Mouse (Mus musculus) embryonic facial prominence, embryonic 10.5 days (tissue): ENCODE data around the gene Agpat4. TPM values are rescaled to one million over a fixed set of nuclear protein-coding genes. Genes with fewer than 3 reads are reported as not detected.

Source experiments
- DNase-seq: peaks from one replicate; pipeline ENCODE4 v3.0.0-alpha.2; 2017; ENCODE audit warnings: low spot score
- H3K27ac ChIP-seq: fragments of 300-500 bp; sonication (generic); replicated peaks from 2 replicates; pipeline ENCODE4 v1.5.1; 2016; ENCODE audit warnings: mild to moderate bottlenecking
- H3K27me3 ChIP-seq: fragments of 300-500 bp; sonication (generic); replicated peaks from 2 replicates; pipeline ENCODE4 v1.6.1; 2016; ENCODE audit warnings: low read depth, mild to moderate bottlenecking; ENCODE audit not compliant: poor library complexity, severe bottlenecking
- H3K36me3 ChIP-seq: fragments of 300-500 bp; sonication (generic); replicated peaks from 2 replicates; pipeline ENCODE4 v1.6.1; 2016; ENCODE audit warnings: mild to moderate bottlenecking, moderate library complexity
- H3K4me1 ChIP-seq: fragments of 300-500 bp; sonication (generic); 2 replicates; pipeline ENCODE4 v1.6.1; 2016
- H3K4me3 ChIP-seq: fragments of 300-500 bp; sonication (generic); 2 replicates; pipeline ENCODE4 v1.5.1; 2016; ENCODE audit warnings: mild to moderate bottlenecking, moderate library complexity
- H3K9me3 ChIP-seq: fragments of 300-500 bp; sonication (generic); 2 replicates; pipeline ENCODE4 v1.6.1; 2016; ENCODE audit warnings: mild to moderate bottlenecking
- WGBS: fragments of 180-500 bp; shearing (Covaris S2); methylation state at CpG from one replicate; pipeline ENCODE4 v1.1.7; 2016; 5-methylcytosine and 5-hydroxymethylcytosine counted together
- polyA plus RNA-seq: library from polyadenylated mRNA; unstranded; fragments of >200 nt; fragmentation: Nextera tagmentation; extraction: Ambion mirVana; gene quantifications from 2 replicates; pipeline ENCODE4 v1.2.1, GENCODE M21; 2016

Agpat4 gene
- polyA plus RNA-seq, 1 experiment from 2014 or later: 41.3 TPM

DNA sequence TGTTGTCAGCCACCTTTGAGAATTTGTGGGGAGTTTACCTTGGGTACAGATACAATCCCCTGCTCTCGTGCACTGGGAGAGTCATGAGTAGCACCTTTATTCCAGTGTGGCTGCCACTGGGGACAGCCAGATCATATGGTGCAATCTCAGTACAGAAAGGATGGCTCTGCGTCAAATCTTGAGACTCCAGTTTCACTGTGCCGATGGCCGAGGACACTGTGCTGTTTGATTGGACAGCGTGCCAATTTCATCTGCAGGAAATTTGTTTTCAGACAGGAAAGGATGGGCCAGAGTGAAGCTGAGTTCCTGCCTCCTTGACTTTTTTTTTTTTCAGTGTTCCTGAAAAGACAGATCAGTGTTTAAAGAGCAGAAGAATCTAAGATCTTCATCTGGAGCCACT, 12.7 kb downstream of the Agpat4 start:
- peaks cover 85% of the 10 kb centered on the region for H3K36me3 ChIP-seq

DNA sequence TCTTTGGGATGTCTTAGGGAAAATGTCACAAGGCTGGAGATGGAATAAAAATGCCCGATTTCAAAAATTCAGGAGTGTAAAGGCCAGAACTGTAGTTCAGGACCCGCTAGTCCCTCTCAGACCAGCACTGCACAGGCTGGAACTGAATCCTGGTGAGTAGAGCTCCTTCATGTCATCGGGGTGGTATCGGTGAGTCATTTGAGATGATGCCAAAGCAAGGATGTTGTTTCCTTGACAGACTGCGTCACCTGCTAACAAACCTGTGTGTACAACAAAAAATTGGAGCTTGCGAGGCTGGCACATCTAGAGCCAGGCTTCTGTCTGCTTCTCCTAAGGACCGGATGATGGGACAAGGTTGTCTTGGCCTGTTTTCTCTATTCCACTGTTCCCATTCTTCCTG, 13.1 kb downstream of the Agpat4 start:
- Histone ChIP-seq H3K27me3 (no peaks in the 10 kb centered on the region), H3K36me3 (peaks cover 81% of the 10 kb centered on the region), H3K27ac (no peak overlapping the region), H3K4me1 (peaks cover 16% of the 10 kb centered on the region), H3K9me3 (no peaks in the 10 kb centered on the region), H3K4me3 (no peak overlapping the region)
- WGBS: 93% methylated on average over 7 of the region's 7 CpGs
- no peak for DNase-seq

More for the DNA sequence above, 12.7 kb downstream of the Agpat4 start:
- H3K4me3 ChIP-seq: no peak overlapping the region
- H3K27ac ChIP-seq: no peak overlapping the region
- DNase-seq: no peak
- H3K9me3 ChIP-seq: no peaks in the 10 kb centered on the region
- H3K4me1 ChIP-seq: peaks cover 16% of the 10 kb centered on the region
- no peaks in the 10 kb centered on the region for H3K27me3 ChIP-seq
- 86% methylated on average over 5 of the region's 5 CpGs for WGBS

DNA sequence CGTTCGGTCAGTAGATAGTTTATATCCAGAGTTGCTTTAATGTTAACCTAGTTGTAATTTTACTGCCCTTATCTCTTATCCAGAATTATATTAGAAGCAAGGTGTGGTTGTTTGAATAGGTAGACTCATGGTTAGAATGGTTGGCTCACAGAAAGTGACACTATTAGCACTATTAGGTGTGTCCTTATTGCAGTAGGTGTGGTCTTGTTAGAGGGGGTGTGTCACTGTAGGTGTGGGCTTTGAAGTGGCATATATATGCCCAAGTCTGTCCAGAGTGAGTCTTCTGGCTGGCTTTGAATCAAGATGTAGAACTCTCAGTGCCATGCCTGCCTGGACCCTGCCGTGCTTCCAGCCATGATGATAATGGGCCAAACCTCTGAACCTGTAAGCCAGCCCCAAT, 14.4 kb downstream of the Agpat4 start:
- H3K27me3 ChIP-seq: no peaks in the 10 kb centered on the region
- peaks cover 67% of the 10 kb centered on the region for H3K36me3 ChIP-seq
- H3K9me3 ChIP-seq: no peaks in the 10 kb centered on the region
- WGBS: 98% methylated on average over 3 of the region's 3 CpGs
- no peak overlapping the region for H3K27ac ChIP-seq
- H3K4me3 ChIP-seq: no peak overlapping the region
- H3K4me1 ChIP-seq: peaks cover 13% of the 10 kb centered on the region
- no peak for DNase-seq

DNA sequence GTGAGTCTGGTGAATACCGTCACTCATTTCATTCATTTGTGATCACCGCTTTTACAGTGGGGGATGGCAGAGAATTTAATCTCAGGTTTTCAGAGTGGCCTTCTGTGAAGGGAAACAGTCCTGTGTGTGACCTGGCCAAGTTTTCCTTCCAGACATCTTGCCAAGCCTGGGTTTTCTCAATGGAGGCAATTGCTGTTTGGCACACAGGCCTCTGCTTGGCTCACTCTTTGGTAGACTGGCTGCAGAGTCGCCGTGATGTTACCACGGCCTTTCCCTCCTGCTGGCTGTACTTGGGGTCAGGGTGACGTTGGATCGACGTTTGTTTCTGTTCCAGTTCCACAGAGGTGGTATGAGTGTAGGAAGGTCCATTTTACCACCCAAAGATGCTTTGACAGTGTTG, 15.5 kb downstream of the Agpat4 start:
- H3K4me3 ChIP-seq: no peak overlapping the region
- no peak overlapping the region for H3K27ac ChIP-seq
- peaks cover 63% of the 10 kb centered on the region for H3K36me3 ChIP-seq
- H3K9me3 ChIP-seq: no peaks in the 10 kb centered on the region
- H3K4me1 ChIP-seq: peaks cover 5% of the 10 kb centered on the region
- no peaks in the 10 kb centered on the region for H3K27me3 ChIP-seq
- no peak for DNase-seq
- 94% methylated on average over 8 of the region's 8 CpGs for WGBS

DNA sequence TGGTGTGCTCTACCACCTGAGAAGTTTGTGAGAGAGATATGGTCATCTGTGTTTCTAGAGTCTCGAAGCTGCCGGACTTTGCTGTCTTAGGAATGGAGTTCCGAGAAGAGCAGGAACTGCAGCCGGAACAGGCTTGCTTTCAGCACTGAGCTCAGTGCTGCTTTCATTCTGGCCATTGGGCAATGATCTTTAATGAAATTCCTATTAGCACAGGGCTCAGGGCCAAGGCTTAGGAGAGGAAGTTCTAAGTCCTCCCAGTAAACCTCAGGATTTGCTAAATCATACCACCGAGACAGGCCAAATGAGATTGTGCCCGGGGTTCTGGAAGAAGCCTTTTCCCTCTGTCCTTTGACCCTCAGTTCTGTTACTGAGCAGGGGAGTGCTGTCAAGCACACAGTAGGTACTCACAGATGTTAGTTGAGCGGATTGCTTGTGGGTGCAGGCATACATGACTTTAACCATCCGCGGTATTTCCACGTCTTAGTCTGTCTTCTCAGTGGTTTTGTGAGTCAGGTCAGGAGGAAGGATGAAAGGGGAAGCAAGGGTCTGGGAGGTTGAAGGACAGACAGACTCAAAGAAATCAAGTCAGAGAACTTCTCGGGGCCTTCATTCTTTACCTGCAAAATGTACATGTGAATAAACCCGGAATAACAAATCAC, 16.6 kb downstream of the Agpat4 start:
- Histone ChIP-seq H3K4me3 (no peak overlapping the region), H3K4me1 (no peaks in the 10 kb centered on the region), H3K9me3 (no peaks in the 10 kb centered on the region), H3K36me3 (peaks cover 68% of the 10 kb centered on the region), H3K27me3 (no peaks in the 10 kb centered on the region), H3K27ac (no peak overlapping the region)
- DNase-seq: no peak
- WGBS: 95% methylated on average over 12 of the region's 12 CpGs

- H3K27ac ChIP-seq: no peak overlapping the region
- 94% methylated on average over 6 of the region's 6 CpGs for WGBS
- H3K9me3 ChIP-seq: 0 out of 2 replicates have a peak, but pooled peaks cover 3% of the 10 kb centered on the region
- H3K4me3 ChIP-seq: no peak overlapping the region
- H3K27me3 ChIP-seq: no peaks in the 10 kb centered on the region
- H3K36me3 ChIP-seq: peaks cover 62% of the 10 kb centered on the region
- DNase-seq: no peak
- no peaks in the 10 kb centered on the region for H3K4me1 ChIP-seq
Observed at GRCm38 (mm10) chr17:12138355-12138754, 19.9 kb downstream of the Agpat4 start.

DNA sequence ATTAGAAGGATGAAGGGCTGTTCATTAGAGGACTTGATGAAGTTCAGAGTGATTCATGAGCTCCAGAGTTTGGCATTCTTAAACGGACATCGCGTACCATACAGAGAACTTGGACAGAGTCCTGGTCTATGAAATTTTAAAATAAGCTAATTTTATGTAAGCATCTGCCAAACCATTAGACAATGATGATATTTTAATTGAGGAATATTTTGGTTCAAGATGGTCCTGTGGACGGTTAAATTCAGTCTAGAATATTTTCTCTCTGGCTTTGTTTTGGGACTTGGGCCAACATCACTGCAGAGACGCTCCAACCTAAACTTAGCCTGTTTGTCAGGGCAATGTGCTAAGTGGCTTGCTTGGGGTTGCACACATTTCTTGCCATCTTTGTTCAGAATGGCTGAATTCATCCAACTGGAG, 25.5 kb downstream of the Agpat4 start:
- H3K36me3 ChIP-seq: peaks cover 49% of the 10 kb centered on the region
- DNase-seq: no peak
- no peaks in the 10 kb centered on the region for H3K27me3 ChIP-seq
- no peak overlapping the region for H3K27ac ChIP-seq
- H3K4me3 ChIP-seq: no peak overlapping the region
- no peaks in the 10 kb centered on the region for H3K4me1 ChIP-seq
- 0 out of 2 replicates have a peak, but pooled peaks cover 3% of the 10 kb centered on the region for H3K9me3 ChIP-seq
- 94% methylated on average over 5 of the region's 5 CpGs for WGBS

- no peak for DNase-seq
- Histone ChIP-seq H3K9me3 (no peaks in the 10 kb centered on the region), H3K36me3 (peaks cover 41% of the 10 kb centered on the region), H3K4me3 (no peak overlapping the region), H3K27ac (no peak overlapping the region), H3K27me3 (no peaks in the 10 kb centered on the region), H3K4me1 (no peaks in the 10 kb centered on the region)
- 93% methylated on average over 5 of the region's 5 CpGs for WGBS
Observed at GRCm38 (mm10) chr17:12146132-12146681, 27.7 kb downstream of the Agpat4 start.

- H3K4me1 ChIP-seq: no peaks in the 10 kb centered on the region
- no peaks in the 10 kb centered on the region for H3K9me3 ChIP-seq
- DNase-seq: no peak
- no peak overlapping the region for H3K4me3 ChIP-seq
- no peak overlapping the region for H3K27ac ChIP-seq
- no peaks in the 10 kb centered on the region for H3K27me3 ChIP-seq
- 92% methylated on average over 4 of the region's 4 CpGs for WGBS
- H3K36me3 ChIP-seq: peaks cover 46% of the 10 kb centered on the region
Observed at GRCm38 (mm10) chr17:12147830-12148229, 29.3 kb downstream of the Agpat4 start.

- no peak overlapping the region for H3K4me3 ChIP-seq
- no peaks in the 10 kb centered on the region for H3K9me3 ChIP-seq
- no peaks in the 10 kb centered on the region for H3K4me1 ChIP-seq
- peaks cover 57% of the 10 kb centered on the region for H3K36me3 ChIP-seq
- H3K27me3 ChIP-seq: no peaks in the 10 kb centered on the region
- no peak for DNase-seq
- 91% methylated on average over 6 of the region's 6 CpGs for WGBS
- no peak overlapping the region for H3K27ac ChIP-seq
Observed at GRCm38 (mm10) chr17:12149232-12149861, 30.8 kb downstream of the Agpat4 start.

GRCm38 (mm10) chr17:12150970-12151369, 32.5 kb downstream of the Agpat4 start:
- Histone ChIP-seq H3K27me3 (no peaks in the 10 kb centered on the region), H3K9me3 (no peaks in the 10 kb centered on the region), H3K4me3 (no peak overlapping the region), H3K4me1 (no peaks in the 10 kb centered on the region), H3K36me3 (peaks cover 67% of the 10 kb centered on the region), H3K27ac (no peak overlapping the region)
- 92% methylated on average over 2 of the region's 2 CpGs for WGBS
- no peak for DNase-seq

GRCm38 (mm10) chr17:12154260-12154659, 35.8 kb downstream of the Agpat4 start:
- no peak for DNase-seq
- H3K4me3 ChIP-seq: no peak overlapping the region
- 76% methylated on average over 2 of the region's 2 CpGs for WGBS
- no peaks in the 10 kb centered on the region for H3K27me3 ChIP-seq
- H3K4me1 ChIP-seq: no peaks in the 10 kb centered on the region
- H3K36me3 ChIP-seq: peaks cover 72% of the 10 kb centered on the region
- no peak overlapping the region for H3K27ac ChIP-seq
- H3K9me3 ChIP-seq: no peaks in the 10 kb centered on the region

DNA sequence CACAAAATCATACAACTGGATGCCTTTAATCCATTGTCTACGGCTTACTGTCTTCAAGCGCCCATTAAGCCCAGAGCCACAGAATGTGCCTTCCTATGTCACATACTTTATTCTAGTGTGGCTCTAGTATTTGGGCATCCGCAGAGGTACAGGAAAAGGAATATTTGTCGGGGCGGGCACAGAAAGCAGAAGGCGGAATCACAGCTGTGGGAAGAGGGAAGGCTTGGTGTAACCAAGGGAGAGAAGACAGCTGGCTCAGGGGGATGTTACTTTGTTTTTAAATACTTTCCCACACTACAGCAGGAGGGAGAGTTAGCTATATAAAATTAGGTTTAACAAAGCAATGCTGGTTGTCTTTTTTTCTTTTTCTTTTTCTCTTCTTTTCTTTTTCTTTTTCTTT, 36.7 kb downstream of the Agpat4 start:
- Histone ChIP-seq H3K4me3 (no peak overlapping the region), H3K4me1 (no peaks in the 10 kb centered on the region), H3K9me3 (no peaks in the 10 kb centered on the region), H3K36me3 (peaks cover 80% of the 10 kb centered on the region), H3K27me3 (no peaks in the 10 kb centered on the region), H3K27ac (no peak overlapping the region)
- DNase-seq: no peak
- 94% methylated on average over 6 of the region's 6 CpGs for WGBS
